Mouse (Mus musculus) brain, adult 2 months (tissue): ENCODE results near the gene Phc2.
A peak's percentile ranks its signal among the peaks of the same experiment; 100 is the strongest.

Experiments
- DNase-seq: peaks from one replicate; pipeline ENCODE4 v3.0.0; 2011; ENCODE audit warnings: low read depth, low spot score

Phc2 gene

GRCm38 (mm10) chr4:128742379-128742970 is 88.0 kb downstream of the Phc2 start:
- no peak for DNase-seq

- DNase-seq, result peak; percentile 56
These were observed 88.6 kb downstream of the Phc2 start for GRCm38 (mm10) chr4:128743031-128743626.

- no peak for DNase-seq
These were observed 90.7 kb downstream of the Phc2 start for GRCm38 (mm10) chr4:128745160-128745559.

GRCm38 (mm10) chr4:128747614-128748270 is 93.2 kb downstream of the Phc2 start:
- DNase-seq, result peak; percentile 69

- DNase-seq, result no peak
These were observed 93.8 kb downstream of the Phc2 start for GRCm38 (mm10) chr4:128748309-128748708.

GRCm38 (mm10) chr4:128751006-128751405 is 96.5 kb downstream of the Phc2 start:
- DNase-seq, result no peak

- peak; percentile 44 for DNase-seq
These were observed 97.7 kb downstream of the Phc2 start for GRCm38 (mm10) chr4:128752031-128752757.

GRCm38 (mm10) chr4:128753571-128753970 is 99.1 kb downstream of the Phc2 start:
- no peak for DNase-seq

- DNase-seq, result no peak
These were observed 100.6 kb downstream of the Phc2 start, which contains the start of gene A3galt2 for GRCm38 (mm10) chr4:128755064-128755463. Gene A3galt2, plus strand, starts transcription at chr4:128755364.

- peak; percentile 47 for DNase-seq
These were observed 101.4 kb downstream of the Phc2 start for GRCm38 (mm10) chr4:128755900-128756299.

- no peak for DNase-seq
These were observed 104.7 kb downstream of the Phc2 start for GRCm38 (mm10) chr4:128759214-128759613.

- DNase-seq, result no peak
These were observed 105.5 kb downstream of the Phc2 start for GRCm38 (mm10) chr4:128760029-128760428.

GRCm38 (mm10) chr4:128766929-128767328 is 112.4 kb downstream of the Phc2 start:
- no peak for DNase-seq

- DNase-seq, result no peak
These were observed 113.6 kb downstream of the Phc2 start for GRCm38 (mm10) chr4:128768120-128768519.

- DNase-seq, result no peak
These were observed 115.3 kb downstream of the Phc2 start for GRCm38 (mm10) chr4:128769569-128770355.

GRCm38 (mm10) chr4:128770698-128771097 is 116.2 kb downstream of the Phc2 start:
- no peak for DNase-seq

- no peak for DNase-seq
These were observed 119.3 kb downstream of the Phc2 start for GRCm38 (mm10) chr4:128773820-128774219.

- DNase-seq, result peak; percentile 75
These were observed 120.0 kb downstream of the Phc2 start for GRCm38 (mm10) chr4:128774467-128774866.

- peak; percentile 78 for DNase-seq
These were observed 122.2 kb downstream of the Phc2 start for GRCm38 (mm10) chr4:128776568-128777289.

- peak; percentile 49 for DNase-seq
These were observed 123.1 kb downstream of the Phc2 start for GRCm38 (mm10) chr4:128777593-128777992.

GRCm38 (mm10) chr4:128782037-128782436 is 127.5 kb downstream of the Phc2 start:
- no peak for DNase-seq
